Mouse (Mus musculus): Measurements from ENCODE around the gene Nmnat2. TPM values are rescaled to one million over a fixed set of nuclear protein-coding genes. Genes with fewer than 3 reads are reported as not detected.
A peak's percentile ranks its signal among the peaks of the same experiment; 100 is the strongest.

The Nmnat2 gene
- polyA plus RNA-seq, 1 experiment = 2.1 TPM

DNA sequence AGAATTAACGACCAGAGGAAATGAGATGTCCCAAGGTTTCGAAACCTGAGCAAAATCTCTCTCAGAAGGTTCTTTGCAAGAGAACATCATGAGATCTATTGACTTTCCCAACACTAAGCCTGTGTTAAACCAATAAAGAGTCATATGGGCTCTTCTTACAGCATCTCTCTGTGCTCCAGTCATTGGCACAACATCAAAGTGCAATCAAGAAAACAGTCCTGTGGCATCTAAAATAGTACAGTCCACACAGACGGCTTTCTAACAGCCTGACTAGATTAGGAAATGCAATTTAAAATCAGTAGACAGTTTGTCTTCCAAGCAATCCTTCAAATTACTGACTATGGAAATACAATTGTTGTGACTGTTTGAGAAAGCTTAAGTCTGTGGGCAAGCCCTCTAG lies 32.2 kb downstream of the Nmnat2 start:
- H3K79me2 ChIP-seq (ENCODE audit: control insufficient read depth, insufficient read depth) = no peaks in the 10 kb centered on the region
- H3K4me3 ChIP-seq = no peak overlapping the region
- no peaks in the 10 kb centered on the region for H3K27me3 ChIP-seq (ENCODE audit: control insufficient read depth, insufficient read depth, insufficient read length)
- no peak overlapping the region for H3ac ChIP-seq (ENCODE audit: control insufficient read depth, insufficient read length)
- H3K4me2 ChIP-seq (ENCODE audit: low read depth) = no peak overlapping the region
- TF ChIP-seq SRF (IDR thresholded peaks at IDR 0.05; ENCODE audit: control insufficient read depth, insufficient read length, low read depth) (no peak), MYOD1 (IDR thresholded peaks at IDR 0.05; ENCODE audit: control insufficient read depth in 1 of 3, insufficient read length in 2 of 3, low read depth in 2 of 3) (no peak), POLR2A (IDR thresholded peaks at IDR 0.05; ENCODE audit: insufficient read length, low read depth) (no peak), USF1 (IDR thresholded peaks at IDR 0.05; ENCODE audit: low read depth) (no peak), E2F4 (IDR thresholded peaks at IDR 0.05; ENCODE audit: insufficient read depth) (no peak), MAX (IDR thresholded peaks at IDR 0.05; ENCODE audit: low read depth) (no peak), REST (IDR thresholded peaks at IDR 0.05; ENCODE audit: insufficient read depth, insufficient read length) (no peak), CEBPB (IDR thresholded peaks at IDR 0.05; ENCODE audit: insufficient read depth, poor library complexity, severe bottlenecking) (no peak), MYOG (IDR thresholded peaks at IDR 0.05; ENCODE audit: control insufficient read depth in 1 of 3, insufficient read depth in 1 of 3, insufficient read length in 2 of 3, low read depth in 2 of 3) (no peak), TCF3 (IDR thresholded peaks at IDR 0.05; ENCODE audit: insufficient read length, low read depth) (no peak), POLR2AphosphoS2 (IDR thresholded peaks at IDR 0.05; ENCODE audit: insufficient read length, low read depth) (no peak), TCF12 (IDR thresholded peaks at IDR 0.05; ENCODE audit: insufficient read depth, poor library complexity, severe bottlenecking) (no peak)
- no peaks in the 10 kb centered on the region for H3K36me3 ChIP-seq (ENCODE audit: control insufficient read depth, insufficient read depth)

DNA sequence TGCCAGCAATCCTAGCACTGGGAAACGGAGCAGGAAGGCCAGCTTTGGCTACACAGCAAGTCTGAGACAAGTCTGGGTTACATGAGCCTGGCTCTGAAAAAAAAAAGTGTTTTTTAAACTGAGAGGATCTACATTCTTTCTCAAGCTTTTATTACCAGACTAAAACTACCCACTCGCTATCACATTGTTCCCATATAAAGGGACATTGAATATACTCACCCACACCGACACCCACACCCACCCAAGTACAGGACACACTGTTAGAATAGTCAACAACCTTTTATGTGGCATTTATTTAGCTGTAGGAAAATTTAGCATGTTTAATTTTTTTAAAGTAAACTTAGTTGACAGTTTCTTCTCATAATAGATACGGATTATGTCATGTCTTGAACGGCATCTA lies 35.3 kb downstream of the Nmnat2 start:
- Histone ChIP-seq H3K4me3 (no peak overlapping the region), H3K36me3 (ENCODE audit: control insufficient read depth, insufficient read depth) (no peaks in the 10 kb centered on the region), H3ac (ENCODE audit: control insufficient read depth, insufficient read length) (no peak overlapping the region), H3K79me2 (ENCODE audit: control insufficient read depth, insufficient read depth) (no peaks in the 10 kb centered on the region), H3K27me3 (ENCODE audit: control insufficient read depth, insufficient read depth, insufficient read length) (no peaks in the 10 kb centered on the region), H3K4me2 (ENCODE audit: low read depth) (no peak overlapping the region)
- no peak for TF ChIP-seq REST (IDR thresholded peaks at IDR 0.05; ENCODE audit: insufficient read depth, insufficient read length)
- TF ChIP-seq E2F4 (IDR thresholded peaks at IDR 0.05; ENCODE audit: insufficient read depth) = no peak
- TF ChIP-seq MAX (IDR thresholded peaks at IDR 0.05; ENCODE audit: low read depth) = no peak
- no peak for TF ChIP-seq TCF12 (IDR thresholded peaks at IDR 0.05; ENCODE audit: insufficient read depth, poor library complexity, severe bottlenecking)
- TF ChIP-seq MYOD1 (IDR thresholded peaks at IDR 0.05; ENCODE audit: control insufficient read depth in 1 of 3, insufficient read length in 2 of 3, low read depth in 2 of 3) = no peak
- no peak for TF ChIP-seq MYOG (IDR thresholded peaks at IDR 0.05; ENCODE audit: control insufficient read depth in 1 of 3, insufficient read depth in 1 of 3, insufficient read length in 2 of 3, low read depth in 2 of 3)
- no peak for TF ChIP-seq POLR2A (IDR thresholded peaks at IDR 0.05; ENCODE audit: insufficient read length, low read depth)
- no peak for TF ChIP-seq CEBPB (IDR thresholded peaks at IDR 0.05; ENCODE audit: insufficient read depth, poor library complexity, severe bottlenecking)
- TF ChIP-seq USF1 (IDR thresholded peaks at IDR 0.05; ENCODE audit: low read depth) = no peak
- no peak for TF ChIP-seq SRF (IDR thresholded peaks at IDR 0.05; ENCODE audit: control insufficient read depth, insufficient read length, low read depth)
- TF ChIP-seq TCF3 (IDR thresholded peaks at IDR 0.05; ENCODE audit: insufficient read length, low read depth) = no peak

DNA sequence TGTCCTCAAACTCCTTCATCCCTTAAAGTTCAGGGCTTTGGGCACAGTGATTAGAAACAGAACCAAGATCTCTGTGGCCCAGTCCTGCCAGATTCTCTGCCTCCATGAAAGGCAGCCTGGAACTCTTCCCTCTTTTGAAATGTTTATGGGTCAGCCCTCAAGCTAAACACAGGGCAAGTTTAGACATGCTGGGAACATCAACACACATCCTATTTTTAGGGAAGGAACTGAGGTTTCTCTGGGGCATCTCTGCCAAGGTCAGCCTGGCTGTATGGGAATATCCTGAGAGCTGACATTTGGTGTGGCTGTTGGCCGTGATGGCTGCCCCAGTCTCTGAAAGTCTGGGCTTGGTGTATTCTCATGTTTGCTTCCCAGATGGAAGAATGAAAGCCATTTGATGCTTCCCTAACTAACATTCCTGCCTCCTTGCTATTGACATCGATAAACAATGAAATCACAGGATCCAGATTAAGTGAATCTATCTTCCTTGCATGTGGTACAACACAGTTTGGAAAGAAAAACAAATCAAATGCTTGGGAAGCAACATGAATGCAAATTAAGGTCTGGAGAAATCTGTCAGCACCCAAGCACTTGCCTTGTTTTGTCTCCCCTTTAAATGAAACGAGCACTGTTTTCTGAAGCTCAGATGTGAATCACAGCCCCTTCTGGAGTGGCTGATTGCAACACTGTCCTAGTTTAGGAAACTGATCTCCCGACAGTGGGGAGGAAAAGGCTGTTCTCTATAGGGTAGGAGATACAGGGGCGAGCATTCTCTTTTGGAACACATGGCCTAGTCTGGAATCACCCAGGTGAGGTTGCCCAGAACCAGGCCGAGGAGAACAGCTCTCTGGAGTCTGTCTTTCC lies 37.7 kb downstream of the Nmnat2 start:
- TF ChIP-seq CEBPB (IDR thresholded peaks at IDR 0.05; ENCODE audit: insufficient read depth, poor library complexity, severe bottlenecking) (0 out of 2 replicates have a peak, but pooled peaks have one; percentile 8), MYOG (IDR thresholded peaks at IDR 0.05; ENCODE audit: control insufficient read depth in 1 of 3, insufficient read depth in 1 of 3, insufficient read length in 2 of 3, low read depth in 2 of 3) (no peak), POLR2A (IDR thresholded peaks at IDR 0.05; ENCODE audit: insufficient read length, low read depth) (no peak), POLR2AphosphoS2 (IDR thresholded peaks at IDR 0.05; ENCODE audit: insufficient read length, low read depth) (no peak)
- Histone ChIP-seq H3K4me2 (ENCODE audit: low read depth) (no peak overlapping the region), H3K79me2 (ENCODE audit: control insufficient read depth, insufficient read depth) (no peaks in the 10 kb centered on the region)

DNA sequence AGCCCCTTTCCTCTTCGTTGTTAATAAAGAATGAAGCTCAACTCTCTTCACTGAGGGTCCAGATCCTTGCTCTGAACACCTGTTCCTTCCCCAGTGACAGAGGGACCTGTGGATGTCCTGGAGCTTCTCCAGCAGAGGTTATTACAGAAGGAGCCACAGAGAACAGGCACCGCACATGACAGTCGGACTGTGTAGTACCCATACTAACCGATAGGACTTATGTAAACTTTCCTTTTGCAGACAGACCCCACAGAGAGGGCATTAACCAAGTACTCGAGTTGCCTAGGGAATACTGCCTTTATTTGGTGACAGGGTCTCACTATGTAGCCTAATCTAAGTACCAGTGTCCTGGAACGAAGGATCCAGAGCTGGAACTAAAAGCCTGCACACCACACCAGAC lies 39.0 kb downstream of the Nmnat2 start:
- Histone ChIP-seq H3K79me2 (ENCODE audit: control insufficient read depth, insufficient read depth) (no peaks in the 10 kb centered on the region), H3K36me3 (ENCODE audit: control insufficient read depth, insufficient read depth) (no peaks in the 10 kb centered on the region), H3K27me3 (ENCODE audit: control insufficient read depth, insufficient read depth, insufficient read length) (no peaks in the 10 kb centered on the region), H3K4me3 (no peak overlapping the region), H3ac (ENCODE audit: control insufficient read depth, insufficient read length) (no peak overlapping the region), H3K4me2 (ENCODE audit: low read depth) (no peak overlapping the region)
- TF ChIP-seq POLR2A (IDR thresholded peaks at IDR 0.05; ENCODE audit: insufficient read length, low read depth) = no peak
- no peak for TF ChIP-seq MYOG (IDR thresholded peaks at IDR 0.05; ENCODE audit: control insufficient read depth in 1 of 3, insufficient read depth in 1 of 3, insufficient read length in 2 of 3, low read depth in 2 of 3)
- no peak for TF ChIP-seq TCF3 (IDR thresholded peaks at IDR 0.05; ENCODE audit: insufficient read length, low read depth)
- no peak for TF ChIP-seq MAX (IDR thresholded peaks at IDR 0.05; ENCODE audit: low read depth)
- no peak for TF ChIP-seq MYOD1 (IDR thresholded peaks at IDR 0.05; ENCODE audit: control insufficient read depth in 1 of 3, insufficient read length in 2 of 3, low read depth in 2 of 3)
- no peak for TF ChIP-seq REST (IDR thresholded peaks at IDR 0.05; ENCODE audit: insufficient read depth, insufficient read length)
- no peak for TF ChIP-seq CEBPB (IDR thresholded peaks at IDR 0.05; ENCODE audit: insufficient read depth, poor library complexity, severe bottlenecking)
- TF ChIP-seq POLR2AphosphoS2 (IDR thresholded peaks at IDR 0.05; ENCODE audit: insufficient read length, low read depth) = no peak
- TF ChIP-seq TCF12 (IDR thresholded peaks at IDR 0.05; ENCODE audit: insufficient read depth, poor library complexity, severe bottlenecking) = no peak
- no peak for TF ChIP-seq SRF (IDR thresholded peaks at IDR 0.05; ENCODE audit: control insufficient read depth, insufficient read length, low read depth)
- TF ChIP-seq E2F4 (IDR thresholded peaks at IDR 0.05; ENCODE audit: insufficient read depth) = no peak
- no peak for TF ChIP-seq USF1 (IDR thresholded peaks at IDR 0.05; ENCODE audit: low read depth)

More for the DNA sequence above, 37.7 kb downstream of the Nmnat2 start:
- Histone ChIP-seq H3K27me3 (ENCODE audit: control insufficient read depth, insufficient read depth, insufficient read length) (no peaks in the 10 kb centered on the region), H3K4me3 (no peak overlapping the region), H3K36me3 (ENCODE audit: control insufficient read depth, insufficient read depth) (no peaks in the 10 kb centered on the region), H3ac (ENCODE audit: control insufficient read depth, insufficient read length) (no peak overlapping the region)
